Mouse (Mus musculus) forebrain, embryonic 13.5 days (tissue): ENCODE measurements around the gene Fank1. TPM values are rescaled to one million over a fixed set of nuclear protein-coding genes. Genes with fewer than 3 reads are reported as not detected.

Source experiments
- ATAC-seq: fragments of 200-750 bp; cut with Nextera tagmentation; 2 replicates; pipeline ENCODE4 v1.8.0; 2017
- H3K27ac ChIP-seq: fragments of 300-500 bp; sonication (generic); 2 replicates; pipeline ENCODE4 v1.5.1; 2015; ENCODE audit warnings: inconsistent platforms, mild to moderate bottlenecking, moderate library complexity
- H3K27me3 ChIP-seq: fragments of 300-500 bp; sonication (generic); 2 replicates; pipeline ENCODE4 v1.6.1; 2015; ENCODE audit warnings: mild to moderate bottlenecking, inconsistent platforms
- H3K36me3 ChIP-seq: fragments of 300-500 bp; sonication (generic); 2 replicates; pipeline ENCODE4 v1.6.1; 2015; ENCODE audit warnings: mild to moderate bottlenecking, inconsistent platforms; ENCODE audit not compliant: poor library complexity, severe bottlenecking
- H3K4me1 ChIP-seq: fragments of 300-500 bp; sonication (generic); 2 replicates; pipeline ENCODE4 v1.6.1; 2015; ENCODE audit warnings: inconsistent platforms
- H3K4me2 ChIP-seq: fragments of 300-500 bp; sonication (generic); 2 replicates; pipeline ENCODE4 v1.6.1; 2015; ENCODE audit warnings: inconsistent platforms, mild to moderate bottlenecking, moderate library complexity
- H3K4me3 ChIP-seq: fragments of 300-500 bp; sonication (generic); 2 replicates; pipeline ENCODE4 v1.5.1; 2015; ENCODE audit warnings: mild to moderate bottlenecking, inconsistent platforms
- H3K9ac ChIP-seq: fragments of 300-500 bp; sonication (generic); 2 replicates; pipeline ENCODE4 v1.6.1; 2015; ENCODE audit warnings: mild to moderate bottlenecking, inconsistent platforms
- H3K9me3 ChIP-seq: fragments of 300-500 bp; sonication (generic); replicated peaks from 2 replicates; pipeline ENCODE4 v1.6.1; 2016; ENCODE audit warnings: inconsistent platforms
- WGBS: fragments of 180-500 bp; shearing (Covaris S2); methylation state at CpG from one replicate; pipeline ENCODE4 v1.1.7; 2015; 5-methylcytosine and 5-hydroxymethylcytosine counted together
- polyA plus RNA-seq: library from polyadenylated mRNA; unstranded; fragments of >200 nt; fragmentation: Nextera tagmentation; extraction: Ambion mirVana; gene quantifications from 2 replicates; pipeline ENCODE4 v1.2.1, GENCODE M21; 2015

Fank1 gene
- polyA plus RNA-seq, 1 experiment from 2014 or later, result 1.8 TPM

DNA sequence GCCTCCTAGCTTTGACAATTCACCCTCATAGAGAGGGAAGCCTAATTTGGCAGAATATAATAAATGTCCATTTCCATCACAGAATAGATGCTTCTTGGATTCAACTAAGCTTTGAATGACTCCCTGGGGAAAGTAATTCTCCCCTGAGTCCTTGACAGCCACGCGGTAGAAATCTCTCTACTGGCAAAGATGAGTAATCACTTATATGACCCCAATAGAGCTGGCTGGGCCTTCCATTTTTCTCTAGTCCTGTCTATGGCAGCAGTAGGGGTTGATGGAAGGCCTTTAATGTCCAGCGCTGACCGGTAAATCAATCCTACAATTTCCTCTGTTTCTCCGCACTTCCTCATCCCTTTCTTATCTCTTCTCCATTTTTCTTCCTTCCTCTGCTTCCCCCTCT is 1.5 kb upstream of the Fank1 start:
- no peaks in the 10 kb centered on the region for H3K9me3 ChIP-seq
- ATAC-seq, result no peak
- WGBS, result 64% methylated on average over 5 of the region's 5 CpGs
- peak overlapping the region; percentile 81 for H3K4me2 ChIP-seq
- H3K27ac ChIP-seq, result no peak overlapping the region
- H3K36me3 ChIP-seq, result no peaks in the 10 kb centered on the region
- peaks cover 13% of the 10 kb centered on the region for H3K4me1 ChIP-seq
- H3K4me3 ChIP-seq, result peak overlapping the region; percentile 85; the same call in 1 of the 2 replicates
- no peaks in the 10 kb centered on the region for H3K27me3 ChIP-seq
- H3K9ac ChIP-seq, result peak overlapping the region; percentile 19; the same call in 1 of the 2 replicates

GRCm38 (mm10) chr7:133775796-133776625 is 650 bp upstream of the Fank1 start:
- H3K4me2 ChIP-seq, result peak overlapping the region; percentile 81
- 4% methylated on average over 35 of the region's 38 CpGs for WGBS

DNA sequence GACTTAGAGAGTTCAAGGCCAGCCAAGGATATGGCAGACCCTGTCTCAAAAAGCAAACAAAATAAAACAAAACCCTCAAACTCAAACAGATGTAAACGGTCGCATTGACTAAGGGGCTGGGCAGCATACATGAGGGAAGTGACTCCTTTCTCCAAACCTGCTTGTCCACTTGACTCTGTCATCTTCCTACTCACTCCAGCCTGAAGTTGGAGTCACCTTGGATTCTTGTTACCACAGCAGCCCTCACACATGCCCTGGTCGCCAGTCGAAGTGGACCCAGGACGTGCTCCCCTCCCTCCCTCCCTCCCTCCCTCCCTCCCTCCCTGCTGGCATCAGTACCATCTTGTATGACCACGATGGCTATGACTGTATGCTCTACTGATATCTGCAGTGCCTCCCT is 4.9 kb downstream of the Fank1 start:
- H3K9me3 ChIP-seq, result no peaks in the 10 kb centered on the region
- H3K27ac ChIP-seq, result no peak overlapping the region
- no peaks in the 10 kb centered on the region for H3K27me3 ChIP-seq
- WGBS, result 76% methylated on average over 6 of the region's 6 CpGs
- no peaks in the 10 kb centered on the region for H3K36me3 ChIP-seq
- no peak overlapping the region for H3K4me3 ChIP-seq
- H3K4me1 ChIP-seq, result 0 out of 2 replicates have a peak, but pooled peaks cover 4% of the 10 kb centered on the region
- no peak overlapping the region for H3K9ac ChIP-seq
- no peak for ATAC-seq
- H3K4me2 ChIP-seq, result no peak overlapping the region

More at GRCm38 (mm10) chr7:133775796-133776625, 650 bp upstream of the Fank1 start:
- Histone ChIP-seq H3K9me3 (no peaks in the 10 kb centered on the region), H3K9ac (peak overlapping the region; percentile 85), H3K36me3 (no peaks in the 10 kb centered on the region), H3K27me3 (no peaks in the 10 kb centered on the region), H3K4me1 (peaks cover 13% of the 10 kb centered on the region), H3K4me3 (peak overlapping the region; percentile 85), H3K27ac (no peak overlapping the region)
- peak; percentile 14; the same call in 1 of the 2 replicates for ATAC-seq

DNA sequence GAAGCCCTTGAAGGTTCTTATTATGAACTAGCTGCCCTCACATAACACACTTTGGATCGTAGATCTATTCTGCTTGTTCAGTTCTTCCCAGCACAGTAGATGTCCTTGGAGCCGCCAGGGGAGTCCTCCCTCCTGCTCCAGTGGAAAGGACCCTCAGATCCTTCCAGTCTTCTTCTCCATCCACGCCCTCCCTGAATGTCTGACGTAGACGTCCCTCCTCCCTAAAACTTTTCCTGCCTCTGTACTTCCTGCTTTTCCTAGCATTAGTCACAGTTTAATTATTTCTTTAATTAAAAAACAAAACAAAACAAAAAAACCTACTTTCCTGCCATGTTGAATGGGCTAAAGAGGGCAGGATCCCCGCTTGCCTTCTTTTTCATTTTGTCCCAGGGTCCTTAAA is 5.3 kb downstream of the Fank1 start:
- Histone ChIP-seq H3K27me3 (no peaks in the 10 kb centered on the region), H3K4me1 (0 out of 2 replicates have a peak, but pooled peaks cover 4% of the 10 kb centered on the region), H3K9me3 (no peaks in the 10 kb centered on the region), H3K9ac (no peak overlapping the region), H3K4me3 (no peak overlapping the region), H3K27ac (no peak overlapping the region), H3K4me2 (no peak overlapping the region), H3K36me3 (no peaks in the 10 kb centered on the region)
- ATAC-seq, result no peak
- 76% methylated on average over 6 of the region's 6 CpGs for WGBS

GRCm38 (mm10) chr7:133782717-133783435 is 6.2 kb downstream of the Fank1 start, which contains the start of gene Dhx32:
Gene Dhx32, minus strand, starts transcription at chr7:133782726.
- ATAC-seq, result peak; percentile 62; the same call in 1 of the 2 replicates
- peak within 1 kb of the TSS; percentile 15; the same call in 1 of the 2 replicates for H3K4me2 ChIP-seq
- H3K9ac ChIP-seq, result no peak within 1 kb of the TSS
- 0 out of 2 replicates have a peak, but pooled peaks cover 4% of the 10 kb centered on the region for H3K4me1 ChIP-seq
- H3K9me3 ChIP-seq, result no peaks in the 10 kb centered on the region
- no peak within 1 kb of the TSS for H3K4me3 ChIP-seq
- H3K27ac ChIP-seq, result no peak within 1 kb of the TSS
- no peaks in the 10 kb centered on the region for H3K27me3 ChIP-seq
- H3K36me3 ChIP-seq, result no peaks in the 10 kb centered on the region
- WGBS, result 19% methylated on average over 18 of the region's 18 CpGs

DNA sequence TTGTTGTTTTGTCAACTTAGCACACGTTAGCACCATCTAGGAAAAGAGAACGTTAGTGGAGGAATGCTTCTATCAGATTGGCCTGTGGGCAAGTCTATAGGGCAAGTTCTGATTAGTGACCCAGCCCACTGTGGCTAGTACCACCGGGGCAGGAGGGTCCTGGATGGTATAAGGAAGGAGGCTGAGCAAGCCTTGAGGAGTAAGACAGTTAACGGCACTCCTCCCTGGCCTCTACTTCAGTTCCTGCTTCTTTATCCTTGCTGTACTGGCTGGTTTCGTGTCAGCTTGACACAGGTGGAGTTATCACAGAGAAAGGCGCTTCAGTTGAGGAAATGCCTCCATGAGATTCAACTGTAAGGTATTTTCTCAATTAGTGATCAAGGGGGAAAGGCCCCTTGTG is 10.9 kb downstream of the Fank1 start:
- ATAC-seq, result no peak
- H3K27ac ChIP-seq, result no peak overlapping the region
- 81% methylated on average over 6 of the region's 6 CpGs for WGBS
- H3K36me3 ChIP-seq, result no peaks in the 10 kb centered on the region
- H3K9ac ChIP-seq, result no peak overlapping the region
- H3K4me1 ChIP-seq, result 0 out of 2 replicates have a peak, but pooled peaks cover 4% of the 10 kb centered on the region
- H3K27me3 ChIP-seq, result no peaks in the 10 kb centered on the region
- no peak overlapping the region for H3K4me3 ChIP-seq
- H3K9me3 ChIP-seq, result no peaks in the 10 kb centered on the region
- H3K4me2 ChIP-seq, result no peak overlapping the region

- Histone ChIP-seq H3K27me3 (no peaks in the 10 kb centered on the region), H3K4me1 (no peaks in the 10 kb centered on the region; the same call in 1 of the 2 replicates), H3K27ac (no peak overlapping the region), H3K36me3 (no peaks in the 10 kb centered on the region), H3K9ac (no peak overlapping the region), H3K9me3 (no peaks in the 10 kb centered on the region), H3K4me3 (no peak overlapping the region), H3K4me2 (no peak overlapping the region)
- ATAC-seq, result no peak
- 87% methylated on average over 3 of the region's 3 CpGs for WGBS
Observed at GRCm38 (mm10) chr7:133788147-133788546, 11.5 kb downstream of the Fank1 start.

DNA sequence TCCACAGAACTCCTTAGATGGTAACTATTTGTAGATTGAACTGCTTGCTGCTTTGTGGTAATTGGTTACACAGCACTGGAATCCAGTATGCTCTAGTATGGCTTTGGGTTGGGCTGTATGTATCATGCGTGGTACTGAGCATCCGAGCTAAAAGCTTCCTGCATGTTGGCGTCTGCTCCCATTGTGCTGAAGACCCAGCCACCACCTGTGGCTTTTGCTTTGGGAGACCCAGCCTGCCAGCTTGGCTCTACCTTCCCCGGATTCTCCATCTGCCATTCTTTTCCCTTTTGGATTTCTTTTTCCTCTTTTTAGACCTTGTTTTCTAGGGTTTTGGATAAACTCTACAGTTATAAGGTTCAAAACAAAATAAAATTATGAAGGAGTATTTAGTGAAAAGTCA is 13.5 kb downstream of the Fank1 start:
- Histone ChIP-seq H3K27me3 (no peaks in the 10 kb centered on the region), H3K9me3 (no peaks in the 10 kb centered on the region), H3K27ac (no peak overlapping the region), H3K4me2 (no peak overlapping the region), H3K4me3 (no peak overlapping the region), H3K9ac (no peak overlapping the region), H3K36me3 (no peaks in the 10 kb centered on the region), H3K4me1 (peaks cover 6% of the 10 kb centered on the region)
- ATAC-seq, result no peak
- 83% methylated on average over 4 of the region's 4 CpGs for WGBS

DNA sequence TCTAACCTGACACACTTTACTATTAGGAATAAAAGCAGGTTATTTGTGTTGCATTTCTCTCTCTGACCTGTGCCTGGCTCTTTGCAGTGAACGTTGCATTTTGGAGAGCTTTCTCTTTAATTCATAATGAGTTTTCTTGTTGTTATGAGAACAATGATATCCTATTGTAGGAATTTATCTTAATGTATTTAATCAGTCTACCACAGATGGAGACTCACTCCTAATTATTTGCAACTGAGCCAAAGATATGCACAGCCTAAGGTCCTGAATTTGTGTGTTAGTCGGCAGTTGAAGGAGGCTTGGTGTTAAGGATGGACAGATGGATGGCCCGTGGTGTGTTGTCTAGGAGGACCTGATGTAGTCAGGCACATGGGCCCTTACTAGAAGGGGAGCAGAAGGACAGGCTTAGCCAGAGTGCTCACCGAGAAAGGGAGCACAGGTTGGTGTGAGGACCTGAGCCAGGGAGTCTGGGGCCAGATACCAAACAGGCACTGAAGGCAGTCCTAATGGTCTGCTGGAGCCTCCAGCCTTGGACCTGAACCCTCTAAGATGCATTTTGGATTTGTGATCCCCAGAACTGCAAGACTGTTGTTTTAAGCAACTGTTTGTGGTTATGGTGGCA is 14.1 kb downstream of the Fank1 start:
- H3K27me3 ChIP-seq, result no peaks in the 10 kb centered on the region
- ATAC-seq, result no peak
- H3K36me3 ChIP-seq, result no peaks in the 10 kb centered on the region
- H3K4me1 ChIP-seq, result peaks cover 6% of the 10 kb centered on the region
- no peak overlapping the region for H3K9ac ChIP-seq
- H3K9me3 ChIP-seq, result no peaks in the 10 kb centered on the region
- no peak overlapping the region for H3K4me3 ChIP-seq
- 90% methylated on average over 4 of the region's 4 CpGs for WGBS
- H3K27ac ChIP-seq, result no peak overlapping the region
- no peak overlapping the region for H3K4me2 ChIP-seq

- Histone ChIP-seq H3K27me3 (no peaks in the 10 kb centered on the region), H3K9ac (no peak overlapping the region), H3K36me3 (no peaks in the 10 kb centered on the region), H3K4me3 (no peak overlapping the region), H3K9me3 (no peaks in the 10 kb centered on the region), H3K4me2 (no peak overlapping the region), H3K4me1 (peaks cover 6% of the 10 kb centered on the region), H3K27ac (no peak overlapping the region)
- ATAC-seq, result no peak
- 49% methylated on average over 1 of the region's 1 CpGs for WGBS
Observed at GRCm38 (mm10) chr7:133792771-133793170, 16.1 kb downstream of the Fank1 start.

DNA sequence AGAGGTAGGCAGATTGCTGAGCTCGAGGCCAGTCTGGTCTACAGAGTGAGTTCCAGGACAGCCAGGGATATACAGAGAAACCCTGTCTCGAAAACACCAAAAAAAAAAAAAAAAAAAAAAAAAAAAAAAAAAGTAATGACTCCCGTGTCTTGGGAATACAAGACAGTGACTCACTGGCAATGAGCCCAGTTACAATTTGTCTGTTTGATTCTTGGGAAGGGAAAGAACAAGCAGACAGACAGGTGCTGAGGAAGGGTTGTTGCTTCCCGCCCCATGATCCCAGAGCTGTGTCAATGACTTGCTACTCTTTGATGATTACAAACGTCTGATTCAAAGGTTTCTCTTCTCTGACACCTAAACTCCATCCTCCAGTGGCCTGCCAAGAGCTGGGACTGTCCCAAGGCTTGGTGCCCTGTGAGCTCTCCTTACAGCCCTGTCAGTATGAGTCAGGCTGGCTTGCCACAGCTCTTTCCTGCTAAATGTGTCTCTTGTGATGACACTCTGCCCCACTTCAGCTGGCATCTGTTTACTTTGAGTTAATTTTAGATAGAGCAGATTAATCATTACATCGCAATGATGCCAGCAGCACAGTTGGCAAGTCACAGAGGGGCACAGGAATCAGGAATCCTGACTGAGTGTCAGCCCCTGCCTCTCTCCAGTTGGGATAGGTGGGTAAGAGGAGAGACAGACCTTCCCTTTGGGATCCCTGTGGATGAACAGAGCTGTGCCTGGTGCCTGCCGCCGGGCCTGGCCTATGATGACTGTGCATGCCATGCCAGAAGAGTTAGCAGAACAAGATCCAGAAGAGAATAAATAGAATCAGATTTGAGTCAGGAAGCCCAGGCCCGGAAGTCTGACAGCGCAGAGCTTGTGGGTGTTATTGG is 16.8 kb downstream of the Fank1 start:
- H3K4me2 ChIP-seq, result no peak overlapping the region
- no peak overlapping the region for H3K9ac ChIP-seq
- H3K4me3 ChIP-seq, result no peak overlapping the region
- H3K4me1 ChIP-seq, result peaks cover 6% of the 10 kb centered on the region
- no peaks in the 10 kb centered on the region for H3K27me3 ChIP-seq
- no peaks in the 10 kb centered on the region for H3K36me3 ChIP-seq
- 70% methylated on average over 10 of the region's 10 CpGs for WGBS
- no peak for ATAC-seq
- H3K9me3 ChIP-seq, result no peaks in the 10 kb centered on the region
- H3K27ac ChIP-seq, result no peak overlapping the region
